Mouse (Mus musculus): Measurements from ENCODE around the gene Ccdc159. TPM values are rescaled to one million over a fixed set of nuclear protein-coding genes. Genes with fewer than 3 reads are reported as not detected.

Gene Ccdc159
- total and polyA plus RNA-seq, 2 experiments from 2014 or later: 5.2 to 6.6 TPM

GRCm38 (mm10) chr9:21944267-21944666 is 17.0 kb downstream of the Ccdc159 start:
- H3K4me2 ChIP-seq (ENCODE audit: low read depth, low read length, poor library complexity, severe bottlenecking): no peak overlapping the region
- H3K9ac ChIP-seq (replicated peaks; ENCODE audit: low read length, poor library complexity, severe bottlenecking): no peak overlapping the region
- H3K4me3 ChIP-seq (ENCODE audit: low read depth, low read length): no peak overlapping the region
- H3K27ac ChIP-seq (ENCODE audit: low read depth, low read length): no peak overlapping the region
- no peak for TF ChIP-seq CTCF (IDR thresholded peaks at IDR 0.05)
- ATAC-seq (ENCODE audit: low FRiP score) (no peak), DNase-seq (ENCODE audit: low spot score) (no peak)
- 29% methylated on average over 23 of the region's 23 CpGs for WGBS
- H3K27me3 ChIP-seq (ENCODE audit: insufficient read depth, low read length): no peaks in the 10 kb centered on the region
- peaks cover 34% of the 10 kb centered on the region for H3K36me3 ChIP-seq (ENCODE audit: insufficient read depth, low read length)
- no peaks in the 10 kb centered on the region for H3K9me3 ChIP-seq (ENCODE audit: low read length)
- no peaks in the 10 kb centered on the region for H3K4me1 ChIP-seq (ENCODE audit: insufficient read depth, low read length)

- DNase-seq (ENCODE audit: low spot score) (no peak), ATAC-seq (ENCODE audit: low FRiP score) (no peak)
- H3K9me3 ChIP-seq (ENCODE audit: low read length): no peaks in the 10 kb centered on the region
- no peak overlapping the region for H3K27ac ChIP-seq (ENCODE audit: low read depth, low read length)
- no peak overlapping the region for H3K4me3 ChIP-seq (ENCODE audit: low read depth, low read length)
- H3K9ac ChIP-seq (replicated peaks; ENCODE audit: low read length, poor library complexity, severe bottlenecking): no peak overlapping the region
- no peaks in the 10 kb centered on the region for H3K27me3 ChIP-seq (ENCODE audit: insufficient read depth, low read length)
- no peak for TF ChIP-seq CTCF (IDR thresholded peaks at IDR 0.05)
- peaks cover 16% of the 10 kb centered on the region for H3K36me3 ChIP-seq (ENCODE audit: insufficient read depth, low read length)
- H3K4me1 ChIP-seq (ENCODE audit: insufficient read depth, low read length): no peaks in the 10 kb centered on the region
- 11% methylated on average over 25 of the region's 28 CpGs for WGBS
- no peak overlapping the region for H3K4me2 ChIP-seq (ENCODE audit: low read depth, low read length, poor library complexity, severe bottlenecking)
These were observed 20.4 kb downstream of the Ccdc159 start for GRCm38 (mm10) chr9:21947540-21948130.

- Histone ChIP-seq H3K4me1 (ENCODE audit: insufficient read depth, low read length) (no peaks in the 10 kb centered on the region), H3K4me3 (ENCODE audit: low read depth, low read length) (no peak overlapping the region), H3K4me2 (ENCODE audit: low read depth, low read length, poor library complexity, severe bottlenecking) (no peak overlapping the region), H3K36me3 (ENCODE audit: insufficient read depth, low read length) (peaks cover 16% of the 10 kb centered on the region), H3K9ac (replicated peaks; ENCODE audit: low read length, poor library complexity, severe bottlenecking) (no peak overlapping the region), H3K27me3 (ENCODE audit: insufficient read depth, low read length) (no peaks in the 10 kb centered on the region), H3K9me3 (ENCODE audit: low read length) (no peaks in the 10 kb centered on the region), H3K27ac (ENCODE audit: low read depth, low read length) (no peak overlapping the region)
- no peak for TF ChIP-seq CTCF (IDR thresholded peaks at IDR 0.05)
- ATAC-seq (ENCODE audit: low FRiP score) (no peak), DNase-seq (ENCODE audit: low spot score) (no peak)
- WGBS: 59% methylated on average over 8 of the region's 8 CpGs
These were observed 20.9 kb downstream of the Ccdc159 start for GRCm38 (mm10) chr9:21948146-21948545.

- Histone ChIP-seq H3K27ac (ENCODE audit: low read depth, low read length) (no peak overlapping the region), H3K4me3 (ENCODE audit: low read depth, low read length) (no peak overlapping the region), H3K27me3 (ENCODE audit: insufficient read depth, low read length) (no peaks in the 10 kb centered on the region), H3K4me2 (ENCODE audit: low read depth, low read length, poor library complexity, severe bottlenecking) (no peak overlapping the region), H3K4me1 (ENCODE audit: insufficient read depth, low read length) (no peaks in the 10 kb centered on the region), H3K36me3 (ENCODE audit: insufficient read depth, low read length) (peaks cover 16% of the 10 kb centered on the region), H3K9ac (replicated peaks; ENCODE audit: low read length, poor library complexity, severe bottlenecking) (no peak overlapping the region), H3K9me3 (ENCODE audit: low read length) (no peaks in the 10 kb centered on the region)
- DNase-seq (ENCODE audit: low spot score) (no peak), ATAC-seq (ENCODE audit: low FRiP score) (no peak)
- no peak for TF ChIP-seq CTCF (IDR thresholded peaks at IDR 0.05)
- WGBS: 59% methylated on average over 6 of the region's 6 CpGs
These were observed 21.5 kb downstream of the Ccdc159 start for GRCm38 (mm10) chr9:21948790-21949189.

GRCm38 (mm10) chr9:21950322-21950721 is 23.1 kb downstream of the Ccdc159 start:
- Histone ChIP-seq H3K9ac (replicated peaks; ENCODE audit: low read length, poor library complexity, severe bottlenecking) (no peak overlapping the region), H3K4me2 (ENCODE audit: low read depth, low read length, poor library complexity, severe bottlenecking) (no peak overlapping the region), H3K9me3 (ENCODE audit: low read length) (no peaks in the 10 kb centered on the region), H3K27me3 (ENCODE audit: insufficient read depth, low read length) (no peaks in the 10 kb centered on the region), H3K4me3 (ENCODE audit: low read depth, low read length) (no peak overlapping the region), H3K4me1 (ENCODE audit: insufficient read depth, low read length) (no peaks in the 10 kb centered on the region), H3K36me3 (ENCODE audit: insufficient read depth, low read length) (peaks cover 14% of the 10 kb centered on the region), H3K27ac (ENCODE audit: low read depth, low read length) (no peak overlapping the region)
- ATAC-seq (ENCODE audit: low FRiP score) (no peak), DNase-seq (ENCODE audit: low spot score) (peak; percentile 15)
- no peak for TF ChIP-seq CTCF (IDR thresholded peaks at IDR 0.05)
- 16% methylated on average over 11 of the region's 11 CpGs for WGBS

- TF ChIP-seq CTCF (IDR thresholded peaks at IDR 0.05): peak; percentile 64
- no peak overlapping the region for H3K27ac ChIP-seq (ENCODE audit: low read depth, low read length)
- WGBS: 80% methylated on average over 3 of the region's 3 CpGs
These were observed 24.7 kb downstream of the Ccdc159 start for GRCm38 (mm10) chr9:21951977-21952376.

More at GRCm38 (mm10) chr9:21951977-21952376, 24.7 kb downstream of the Ccdc159 start:
- DNase-seq (ENCODE audit: low spot score) (no peak), ATAC-seq (ENCODE audit: low FRiP score) (no peak)
- Histone ChIP-seq H3K36me3 (ENCODE audit: insufficient read depth, low read length) (peaks cover 11% of the 10 kb centered on the region), H3K4me1 (ENCODE audit: insufficient read depth, low read length) (0 out of 2 replicates have a peak, but pooled peaks cover 6% of the 10 kb centered on the region), H3K9me3 (ENCODE audit: low read length) (no peaks in the 10 kb centered on the region), H3K4me2 (ENCODE audit: low read depth, low read length, poor library complexity, severe bottlenecking) (no peak overlapping the region), H3K9ac (replicated peaks; ENCODE audit: low read length, poor library complexity, severe bottlenecking) (no peak overlapping the region), H3K27me3 (ENCODE audit: insufficient read depth, low read length) (no peaks in the 10 kb centered on the region), H3K4me3 (ENCODE audit: low read depth, low read length) (no peak overlapping the region)

Measured in midbrain, postnatal 0 days (tissue).